Mouse (Mus musculus): ENCODE results near the gene Fgd4. TPM values are rescaled to one million over a fixed set of nuclear protein-coding genes. Genes with fewer than 3 reads are reported as not detected.
"Not testable (repeated sequence)": the region's sequence is repeated elsewhere in the genome, so short reads cannot be mapped to it uniquely, and the experiment has no call there.

The Fgd4 gene
- polyA plus RNA-seq, 1 experiment: not detected

DNA sequence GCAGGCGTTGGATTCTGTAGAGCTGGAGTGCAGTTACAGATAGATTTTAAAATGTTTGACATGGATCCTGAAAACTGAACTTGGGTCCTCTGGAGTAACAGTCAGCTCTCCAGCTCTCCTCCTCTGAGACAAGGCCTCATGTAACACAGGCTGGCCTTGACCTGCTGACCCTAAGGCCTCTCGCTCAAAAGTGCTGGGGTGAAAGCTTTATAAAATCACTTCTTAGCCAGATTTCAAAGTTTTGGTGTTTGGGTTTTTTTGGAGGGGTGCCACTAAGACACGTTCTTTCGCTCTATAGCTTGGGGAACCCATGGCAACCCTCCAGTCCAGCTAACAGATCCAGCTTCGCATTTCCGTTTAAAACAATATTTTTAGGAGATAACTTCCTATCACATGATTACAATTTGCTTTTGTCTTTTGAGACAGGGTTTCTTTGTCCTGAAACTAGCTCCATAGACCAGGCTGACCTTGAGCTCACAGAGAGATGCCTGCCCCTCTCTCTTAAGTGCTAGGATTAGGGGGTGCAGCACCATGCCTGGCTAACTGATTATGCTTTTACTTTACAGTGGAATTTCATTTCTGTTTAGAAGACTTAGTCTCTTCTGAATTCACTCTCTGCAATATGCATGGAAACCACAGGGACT, 74.1 kb downstream of the Fgd4 start:
- Histone ChIP-seq H3K4me1 (ENCODE audit: control insufficient read depth) (no peaks in the 10 kb centered on the region), H3K9me3 (ENCODE audit: control insufficient read depth, low read length) (no peaks in the 10 kb centered on the region), H3K4me3 (replicated peaks) (no peak overlapping the region), H3K36me3 (ENCODE audit: control insufficient read depth) (no peaks in the 10 kb centered on the region), H3K27me3 (ENCODE audit: control insufficient read depth) (no peaks in the 10 kb centered on the region)
- TF ChIP-seq GATA1 (IDR thresholded peaks at IDR 0.05; ENCODE audit: low read length) (no peak), TAL1 (IDR thresholded peaks at IDR 0.05; ENCODE audit: low read length) (no peak)

DNA sequence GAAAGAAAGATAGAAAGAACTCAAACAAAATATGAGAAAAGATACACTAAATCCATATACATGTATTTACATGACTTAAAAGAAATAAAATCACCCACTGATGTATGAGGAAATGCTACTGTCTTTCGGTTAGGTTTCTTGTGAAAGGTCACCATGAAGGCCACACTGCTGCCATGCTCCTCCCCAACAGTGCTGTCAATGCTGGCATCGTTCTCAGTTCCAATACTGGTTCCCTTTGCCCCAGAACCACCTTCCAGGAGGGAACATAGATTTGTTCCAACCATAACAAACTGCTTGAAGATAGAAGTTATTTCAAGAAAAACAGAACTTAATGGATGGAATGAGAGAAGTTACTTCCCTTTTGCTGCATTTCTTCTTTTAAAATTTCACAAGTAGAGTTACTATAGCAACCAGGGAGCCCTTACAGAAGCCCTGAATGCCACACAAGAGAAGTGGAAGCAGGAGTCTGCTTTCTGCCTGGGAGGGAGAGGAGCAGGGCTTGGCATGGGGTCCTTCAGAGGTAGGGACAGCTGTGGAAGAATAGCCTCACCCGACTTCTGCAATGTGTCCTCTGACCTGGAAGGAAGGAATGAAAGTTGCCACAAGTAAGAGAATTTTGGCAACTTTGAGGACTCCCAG, 75.0 kb downstream of the Fgd4 start:
- H3K36me3 ChIP-seq (ENCODE audit: control insufficient read depth): no peaks in the 10 kb centered on the region
- H3K4me3 ChIP-seq (replicated peaks): no peak overlapping the region

DNA sequence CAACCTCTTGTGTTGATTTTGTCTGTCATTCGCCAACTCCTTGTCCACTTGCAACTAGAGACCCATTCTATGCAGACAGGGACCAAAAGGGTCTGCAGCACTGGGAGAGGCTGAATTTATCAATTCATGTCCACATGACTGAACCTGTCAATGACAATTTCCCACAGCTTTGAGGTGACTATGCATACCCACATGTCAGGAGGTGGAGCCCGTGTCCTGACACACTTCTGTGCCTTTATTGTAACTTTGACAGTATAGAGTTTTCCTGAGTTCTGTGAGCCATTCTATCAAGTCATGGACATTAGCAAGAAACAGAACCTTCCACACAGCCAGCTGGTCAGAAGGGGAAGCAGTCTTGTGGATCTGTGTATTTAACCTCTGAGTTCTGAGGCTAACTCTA, 76.7 kb downstream of the Fgd4 start:
- Histone ChIP-seq H3K4me1 (ENCODE audit: control insufficient read depth) (no peaks in the 10 kb centered on the region), H3K36me3 (ENCODE audit: control insufficient read depth) (no peaks in the 10 kb centered on the region), H3K4me3 (replicated peaks) (no peak overlapping the region), H3K9me3 (ENCODE audit: control insufficient read depth, low read length) (no peaks in the 10 kb centered on the region), H3K27me3 (ENCODE audit: control insufficient read depth) (no peaks in the 10 kb centered on the region)
- TF ChIP-seq GATA1 (IDR thresholded peaks at IDR 0.05; ENCODE audit: low read length) (no peak), TAL1 (IDR thresholded peaks at IDR 0.05; ENCODE audit: low read length) (no peak)

More for the DNA sequence above, 75.0 kb downstream of the Fgd4 start:
- Histone ChIP-seq H3K4me1 (ENCODE audit: control insufficient read depth) (no peaks in the 10 kb centered on the region), H3K27me3 (ENCODE audit: control insufficient read depth) (no peaks in the 10 kb centered on the region), H3K9me3 (ENCODE audit: control insufficient read depth, low read length) (no peaks in the 10 kb centered on the region)
- TF ChIP-seq TAL1 (IDR thresholded peaks at IDR 0.05; ENCODE audit: low read length) (no peak), GATA1 (IDR thresholded peaks at IDR 0.05; ENCODE audit: low read length) (no peak)

DNA sequence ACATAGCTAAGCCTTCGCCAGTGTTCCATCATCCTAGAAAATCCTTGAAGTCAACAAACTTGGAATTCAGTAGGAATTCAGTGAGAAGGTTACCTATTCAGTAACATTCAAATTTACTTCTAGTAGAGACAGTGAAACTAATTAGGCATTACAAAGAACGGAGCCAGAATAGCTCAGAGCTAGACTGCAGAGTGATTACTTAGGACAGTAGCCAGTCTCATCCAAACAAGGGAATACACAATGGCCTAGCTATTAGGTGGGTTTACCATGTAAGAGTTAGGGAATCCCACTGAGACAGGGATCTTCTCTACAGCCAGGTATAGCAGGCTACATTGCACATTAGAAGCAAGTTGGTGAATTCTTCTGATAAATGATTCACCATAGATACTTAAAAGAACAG, 77.5 kb downstream of the Fgd4 start:
- H3K4me1 ChIP-seq (ENCODE audit: control insufficient read depth); H3K9me3 ChIP-seq (ENCODE audit: control insufficient read depth, low read length); H3K36me3 ChIP-seq (ENCODE audit: control insufficient read depth); H3K27me3 ChIP-seq (ENCODE audit: control insufficient read depth); H3K4me3 ChIP-seq (replicated peaks): not testable (repeated sequence)

DNA sequence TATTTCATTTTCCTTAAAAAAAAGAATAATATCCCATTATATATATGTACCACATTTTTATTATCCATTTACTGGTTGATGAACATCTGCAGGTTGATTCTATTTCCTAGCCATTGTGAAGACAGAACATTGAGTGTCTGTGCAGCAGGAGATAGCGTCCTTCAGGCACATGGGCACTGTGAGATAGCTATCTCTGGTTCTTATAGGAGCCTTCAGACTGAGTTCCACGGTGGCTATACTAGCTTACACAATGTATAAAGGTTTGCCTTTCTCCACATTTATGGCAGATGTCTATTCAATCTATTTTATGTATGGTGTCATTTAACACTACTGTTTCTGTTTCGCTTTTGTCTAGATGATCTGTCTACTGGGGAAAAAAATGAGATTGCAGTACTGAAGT, 98.9 kb downstream of the Fgd4 start:
- Histone ChIP-seq H3K27me3 (ENCODE audit: control insufficient read depth) (no peaks in the 10 kb centered on the region), H3K4me1 (ENCODE audit: control insufficient read depth) (no peaks in the 10 kb centered on the region), H3K4me3 (replicated peaks) (no peak overlapping the region), H3K36me3 (ENCODE audit: control insufficient read depth) (no peaks in the 10 kb centered on the region), H3K9me3 (ENCODE audit: control insufficient read depth, low read length) (no peaks in the 10 kb centered on the region)
- TF ChIP-seq GATA1 (IDR thresholded peaks at IDR 0.05; ENCODE audit: low read length) (no peak), TAL1 (IDR thresholded peaks at IDR 0.05; ENCODE audit: low read length) (no peak)

DNA sequence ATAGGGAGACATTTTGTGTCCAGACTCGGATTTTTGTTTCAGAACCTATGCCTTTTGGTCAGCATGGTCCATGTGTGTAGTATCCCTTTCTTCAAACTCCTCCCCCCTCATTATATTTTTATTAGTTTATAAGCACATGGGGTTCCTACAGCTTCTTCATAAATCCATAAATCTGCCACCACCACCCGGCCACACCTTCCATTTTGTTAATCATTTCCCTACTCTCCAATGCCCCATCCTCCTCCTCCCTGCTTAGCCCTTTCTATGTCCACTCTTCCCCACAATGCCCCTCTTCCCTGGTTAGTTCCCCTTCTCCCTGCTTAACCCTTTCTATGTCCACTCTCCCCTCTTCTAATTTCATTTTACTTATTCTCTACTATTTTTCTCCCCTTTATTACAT, 99.4 kb downstream of the Fgd4 start:
- no peak overlapping the region for H3K4me3 ChIP-seq (replicated peaks)
- TF ChIP-seq TAL1 (IDR thresholded peaks at IDR 0.05; ENCODE audit: low read length): no peak
- TF ChIP-seq GATA1 (IDR thresholded peaks at IDR 0.05; ENCODE audit: low read length): no peak
- H3K36me3 ChIP-seq (ENCODE audit: control insufficient read depth): no peaks in the 10 kb centered on the region
- no peaks in the 10 kb centered on the region for H3K9me3 ChIP-seq (ENCODE audit: control insufficient read depth, low read length)
- no peaks in the 10 kb centered on the region for H3K27me3 ChIP-seq (ENCODE audit: control insufficient read depth)
- no peaks in the 10 kb centered on the region for H3K4me1 ChIP-seq (ENCODE audit: control insufficient read depth)

DNA sequence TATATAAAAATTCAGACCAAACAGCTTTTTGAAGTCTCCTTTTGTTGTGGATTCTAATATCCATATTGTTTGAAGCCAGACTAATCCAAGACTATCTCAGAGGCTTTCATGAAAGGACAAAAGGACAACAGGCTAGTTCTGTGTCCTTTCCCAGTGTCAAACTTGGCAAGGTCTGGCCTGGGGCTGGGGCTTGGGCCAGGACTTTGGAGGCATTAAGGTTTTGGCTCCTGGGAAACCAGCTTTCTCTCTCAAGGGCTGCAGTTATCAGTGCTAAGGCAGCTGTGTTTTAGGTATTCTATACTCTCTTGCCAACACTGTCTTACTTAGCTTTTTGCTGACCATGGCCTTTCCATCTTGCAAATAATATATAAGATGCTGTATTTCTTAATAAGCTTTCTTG, 101.6 kb downstream of the Fgd4 start:
- no peak overlapping the region for H3K4me3 ChIP-seq (replicated peaks)
- H3K9me3 ChIP-seq (ENCODE audit: control insufficient read depth, low read length): no peaks in the 10 kb centered on the region
- no peaks in the 10 kb centered on the region for H3K27me3 ChIP-seq (ENCODE audit: control insufficient read depth)
- TF ChIP-seq TAL1 (IDR thresholded peaks at IDR 0.05; ENCODE audit: low read length): no peak
- no peak for TF ChIP-seq GATA1 (IDR thresholded peaks at IDR 0.05; ENCODE audit: low read length)
- H3K36me3 ChIP-seq (ENCODE audit: control insufficient read depth): no peaks in the 10 kb centered on the region
- H3K4me1 ChIP-seq (ENCODE audit: control insufficient read depth): no peaks in the 10 kb centered on the region

DNA sequence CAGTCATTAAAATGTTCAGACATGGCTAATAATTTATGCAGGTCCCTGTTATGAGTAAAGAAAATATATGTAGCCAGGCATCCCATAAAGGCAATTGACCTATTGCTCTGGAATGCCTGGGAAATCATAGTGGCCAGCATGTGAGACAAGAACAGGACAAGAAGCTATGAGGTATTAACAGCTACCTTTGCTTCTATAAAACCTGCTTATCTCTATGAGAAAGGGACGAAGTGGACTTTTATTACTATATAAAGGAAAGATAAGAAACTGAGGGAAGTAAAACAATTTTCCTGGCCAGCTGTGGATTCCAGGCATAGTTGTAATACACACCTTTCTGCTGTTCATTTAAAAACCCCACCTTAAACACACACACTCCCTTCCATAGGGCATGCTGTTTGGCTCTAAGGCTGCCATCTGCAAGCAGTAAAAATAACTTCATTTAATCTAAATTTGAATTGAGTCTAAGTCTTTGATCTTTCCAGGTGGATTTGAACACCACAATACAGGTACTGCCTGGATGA, 114.8 kb downstream of the Fgd4 start:
- Histone ChIP-seq H3K36me3 (ENCODE audit: control insufficient read depth) (no peaks in the 10 kb centered on the region), H3K4me1 (ENCODE audit: control insufficient read depth) (no peaks in the 10 kb centered on the region), H3K4me3 (replicated peaks) (no peak overlapping the region), H3K27me3 (ENCODE audit: control insufficient read depth) (no peaks in the 10 kb centered on the region), H3K9me3 (ENCODE audit: control insufficient read depth, low read length) (no peaks in the 10 kb centered on the region)
- no peak for TF ChIP-seq TAL1 (IDR thresholded peaks at IDR 0.05; ENCODE audit: low read length)
- TF ChIP-seq GATA1 (IDR thresholded peaks at IDR 0.05; ENCODE audit: low read length): no peak

DNA sequence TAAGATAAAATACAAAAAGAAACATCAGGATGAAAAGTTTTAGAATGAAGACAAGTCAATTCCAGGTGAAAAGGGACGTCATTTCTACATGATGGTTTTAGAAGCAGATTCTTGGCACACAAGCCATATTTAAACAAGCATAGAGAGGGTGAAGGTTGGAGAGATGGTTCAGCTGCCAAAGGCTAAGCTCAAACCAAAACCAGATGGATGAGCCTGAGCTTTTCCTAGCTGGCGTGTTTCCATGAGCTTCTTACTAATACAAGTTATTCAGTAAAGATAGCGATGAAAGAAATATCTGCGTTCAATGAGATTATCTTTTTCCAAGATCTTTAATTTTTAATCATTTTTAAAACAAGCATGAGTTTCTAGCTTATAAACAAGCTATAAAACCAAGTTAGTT, 115.7 kb downstream of the Fgd4 start:
- H3K36me3 ChIP-seq (ENCODE audit: control insufficient read depth): no peaks in the 10 kb centered on the region
- H3K9me3 ChIP-seq (ENCODE audit: control insufficient read depth, low read length): no peaks in the 10 kb centered on the region
- no peaks in the 10 kb centered on the region for H3K27me3 ChIP-seq (ENCODE audit: control insufficient read depth)
- TF ChIP-seq GATA1 (IDR thresholded peaks at IDR 0.05; ENCODE audit: low read length) (no peak), TAL1 (IDR thresholded peaks at IDR 0.05; ENCODE audit: low read length) (no peak)
- no peak overlapping the region for H3K4me3 ChIP-seq (replicated peaks)
- H3K4me1 ChIP-seq (ENCODE audit: control insufficient read depth): no peaks in the 10 kb centered on the region

DNA sequence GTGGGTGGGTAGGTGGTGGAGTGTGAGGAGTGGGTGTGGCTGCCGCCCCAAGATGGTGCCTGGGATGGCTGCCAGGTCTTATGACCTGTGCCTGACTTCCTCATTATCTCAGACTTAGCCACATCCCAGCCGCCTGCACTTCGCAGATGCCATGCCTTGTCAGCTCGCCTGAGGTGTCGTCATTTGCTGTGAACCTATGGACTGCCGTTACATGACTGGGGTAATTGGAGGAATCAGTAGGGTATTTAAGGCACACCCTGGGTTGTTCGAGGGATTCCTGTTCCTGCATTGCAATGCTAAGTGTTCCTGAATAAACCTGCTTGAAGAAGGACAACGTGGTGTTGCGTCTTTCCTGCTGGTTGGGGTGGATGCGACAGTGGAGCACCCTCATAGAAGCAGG, 126.9 kb downstream of the Fgd4 start:
- not testable (repeated sequence) for H3K4me3 ChIP-seq (replicated peaks); H3K4me1 ChIP-seq (ENCODE audit: control insufficient read depth); H3K36me3 ChIP-seq (ENCODE audit: control insufficient read depth); H3K27me3 ChIP-seq (ENCODE audit: control insufficient read depth); H3K9me3 ChIP-seq (ENCODE audit: control insufficient read depth, low read length)
